Mouse (Mus musculus) embryonic facial prominence, embryonic 11.5 days (tissue): Measurements from ENCODE around the gene Gse1. TPM values are rescaled to one million over a fixed set of nuclear protein-coding genes. Genes with fewer than 3 reads are reported as not detected.
A peak's percentile ranks its signal among the peaks of the same experiment; 100 is the strongest.

Experiments
- ATAC-seq: fragments of 200-750 bp; cut with Nextera tagmentation; replicated peaks from 2 replicates; pipeline ENCODE4 v1.8.0; 2017; ENCODE audit warnings: low read depth; ENCODE audit not compliant: insufficient number of reproducible peaks, low FRiP score, low TSS enrichment
- DNase-seq: peaks from one replicate; pipeline ENCODE4 v3.0.0-alpha.2; 2015; ENCODE audit warnings: low spot score
- H3K27ac ChIP-seq: fragments of 300-500 bp; sonication (generic); replicated peaks from 2 replicates; pipeline ENCODE4 v1.5.1; 2014; ENCODE audit warnings: mild to moderate bottlenecking, low read depth, low read length, control low read depth
- H3K27me3 ChIP-seq: fragments of 300-500 bp; sonication (generic); 2 replicates; pipeline ENCODE4 v1.6.1; 2014; ENCODE audit warnings: mild to moderate bottlenecking, low read length, moderate library complexity, mixed read lengths; ENCODE audit not compliant: control insufficient read depth, insufficient read depth
- H3K36me3 ChIP-seq: fragments of 300-500 bp; sonication (generic); replicated peaks from 2 replicates; pipeline ENCODE4 v1.6.1; 2014; ENCODE audit warnings: low read depth, mild to moderate bottlenecking, low read length, moderate library complexity, mixed read lengths; ENCODE audit not compliant: control insufficient read depth, insufficient read depth
- H3K4me1 ChIP-seq: fragments of 300-500 bp; sonication (generic); 2 replicates; pipeline ENCODE4 v1.6.1; 2014; ENCODE audit warnings: low read length, mixed read lengths; ENCODE audit not compliant: control insufficient read depth, insufficient read depth
- H3K4me2 ChIP-seq: fragments of 300-500 bp; sonication (generic); 2 replicates; pipeline ENCODE4 v1.6.1; 2014; ENCODE audit warnings: low read depth, mild to moderate bottlenecking, control low read depth, low read length, moderate library complexity
- H3K4me3 ChIP-seq: fragments of 300-500 bp; sonication (generic); 2 replicates; pipeline ENCODE4 v1.5.1; 2014; ENCODE audit warnings: low read depth, low read length, control low read depth
- H3K9ac ChIP-seq: fragments of 300-500 bp; sonication (generic); replicated peaks from 2 replicates; pipeline ENCODE4 v1.6.1; 2014; ENCODE audit warnings: mild to moderate bottlenecking, control low read depth, low read length
- H3K9me3 ChIP-seq: fragments of 300-500 bp; sonication (generic); replicated peaks from 2 replicates; pipeline ENCODE4 v1.6.1; 2016; ENCODE audit warnings: mild to moderate bottlenecking, low read length, inconsistent platforms, mixed read lengths; ENCODE audit not compliant: control insufficient read depth
- WGBS: fragments of 180-500 bp; shearing (Covaris S2); extraction: QIAGEN DNeasy Blood & Tissue Kit; methylation state at CpG from one replicate; pipeline ENCODE4 v1.1.7; 2014; 5-methylcytosine and 5-hydroxymethylcytosine counted together
- polyA plus RNA-seq: library from polyadenylated mRNA; unstranded; fragments of >200 nt; fragmentation: Nextera tagmentation; extraction: Ambion mirVana; gene quantifications from 2 replicates; pipeline ENCODE4 v1.2.1, GENCODE M21; 2014

Gene Gse1
- polyA plus RNA-seq, 1 experiment from 2014 or later, result 8.1 TPM

GRCm38 (mm10) chr8:120319449-120319848 lies 91.2 kb downstream of the Gse1 start:
- H3K27me3 ChIP-seq, result no peaks in the 10 kb centered on the region
- no peak overlapping the region for H3K27ac ChIP-seq
- H3K36me3 ChIP-seq, result no peaks in the 10 kb centered on the region
- no peaks in the 10 kb centered on the region for H3K9me3 ChIP-seq
- no peak overlapping the region for H3K4me3 ChIP-seq
- no peak for ATAC-seq
- no peak overlapping the region for H3K9ac ChIP-seq
- H3K4me1 ChIP-seq, result peaks cover 14% of the 10 kb centered on the region
- DNase-seq, result peak; percentile 71
- WGBS, result 19% methylated on average over 7 of the region's 7 CpGs
- no peak overlapping the region for H3K4me2 ChIP-seq

DNA sequence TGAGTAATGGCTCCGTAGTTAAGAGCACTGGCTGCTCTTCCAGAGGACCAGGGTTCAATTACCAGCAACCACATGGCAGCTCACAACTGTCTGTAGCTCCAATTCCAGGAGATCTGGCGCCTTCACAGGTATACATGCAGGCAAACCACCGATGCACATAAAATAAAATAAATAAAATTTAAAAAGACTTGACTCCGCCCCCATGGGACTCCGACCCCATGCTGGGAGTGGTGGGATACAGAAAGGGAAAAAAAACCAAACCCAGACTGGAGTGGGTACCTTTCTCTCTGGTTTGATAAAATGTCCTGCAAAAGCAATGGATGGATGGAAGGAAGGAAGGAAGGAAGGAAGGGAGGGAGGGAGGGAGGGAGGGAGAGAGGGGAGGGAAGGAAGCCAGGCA lies 91.9 kb downstream of the Gse1 start:
- WGBS, result 82% methylated on average over 5 of the region's 5 CpGs
- Histone ChIP-seq H3K27ac (no peak overlapping the region), H3K4me3 (no peak overlapping the region), H3K9ac (no peak overlapping the region), H3K4me1 (peaks cover 17% of the 10 kb centered on the region), H3K27me3 (no peaks in the 10 kb centered on the region), H3K36me3 (no peaks in the 10 kb centered on the region), H3K9me3 (no peaks in the 10 kb centered on the region), H3K4me2 (no peak overlapping the region)
- DNase-seq (no peak), ATAC-seq (no peak)

GRCm38 (mm10) chr8:120321724-120322123 lies 93.5 kb downstream of the Gse1 start:
- H3K4me1 ChIP-seq, result peaks cover 17% of the 10 kb centered on the region
- H3K27ac ChIP-seq, result no peak overlapping the region; the same call in 1 of the 2 replicates

GRCm38 (mm10) chr8:120322956-120323448 lies 94.7 kb downstream of the Gse1 start:
- Histone ChIP-seq H3K27ac (peak overlapping the region; percentile 80), H3K4me1 (peaks cover 17% of the 10 kb centered on the region), H3K36me3 (no peaks in the 10 kb centered on the region), H3K9ac (peak overlapping the region; percentile 32), H3K4me2 (peak overlapping the region; percentile 10; the same call in 1 of the 2 replicates), H3K9me3 (no peaks in the 10 kb centered on the region), H3K27me3 (no peaks in the 10 kb centered on the region), H3K4me3 (no peak overlapping the region)
- 2% methylated on average over 20 of the region's 20 CpGs for WGBS
- DNase-seq (peak; percentile 83), ATAC-seq (peak; percentile 79)

More at GRCm38 (mm10) chr8:120321724-120322123, 93.5 kb downstream of the Gse1 start:
- Histone ChIP-seq H3K9me3 (no peaks in the 10 kb centered on the region), H3K36me3 (no peaks in the 10 kb centered on the region), H3K9ac (no peak overlapping the region), H3K4me2 (no peak overlapping the region), H3K4me3 (no peak overlapping the region), H3K27me3 (no peaks in the 10 kb centered on the region)
- DNase-seq (peak; percentile 63), ATAC-seq (no peak)
- 33% methylated on average over 6 of the region's 6 CpGs for WGBS

GRCm38 (mm10) chr8:120324555-120324954 lies 96.3 kb downstream of the Gse1 start:
- DNase-seq (no peak), ATAC-seq (no peak)
- WGBS, result 30% methylated on average over 3 of the region's 3 CpGs
- Histone ChIP-seq H3K27ac (no peak overlapping the region; the same call in 1 of the 2 replicates), H3K4me3 (no peak overlapping the region), H3K4me1 (peaks cover 17% of the 10 kb centered on the region), H3K9me3 (no peaks in the 10 kb centered on the region), H3K4me2 (no peak overlapping the region), H3K9ac (no peak overlapping the region; the same call in 1 of the 2 replicates), H3K36me3 (no peaks in the 10 kb centered on the region), H3K27me3 (no peaks in the 10 kb centered on the region)

DNA sequence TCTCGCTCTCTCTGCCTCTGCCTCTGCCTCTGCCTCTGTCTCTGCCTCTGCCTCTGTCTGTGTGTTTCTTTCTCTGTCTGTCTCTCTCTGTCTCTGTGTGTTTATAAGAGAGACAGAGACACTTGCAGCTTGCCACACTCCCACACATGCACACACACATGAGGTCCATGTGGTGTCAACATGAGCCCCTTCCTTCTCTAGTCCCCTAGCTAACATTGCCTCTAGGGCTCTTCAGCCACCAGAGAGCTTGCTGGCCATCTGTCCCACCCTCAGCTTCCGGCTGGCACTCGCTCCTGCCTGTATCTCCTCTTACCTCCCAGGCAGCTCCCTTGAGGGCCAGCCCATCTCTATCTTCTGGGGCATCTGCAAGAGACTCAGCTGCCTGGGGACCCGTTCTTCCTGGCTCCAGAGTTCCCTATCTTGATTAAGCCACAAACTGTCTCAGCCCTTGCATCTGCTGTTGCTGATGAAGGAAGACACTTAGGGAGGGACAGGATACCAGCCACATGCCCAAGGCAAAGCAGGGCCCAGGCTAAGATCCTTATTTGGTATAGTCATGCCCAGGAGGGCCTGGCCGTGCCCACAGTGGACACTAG lies 97.0 kb downstream of the Gse1 start:
- H3K9ac ChIP-seq, result no peak overlapping the region
- H3K4me2 ChIP-seq, result no peak overlapping the region
- H3K4me3 ChIP-seq, result no peak overlapping the region
- 61% methylated on average over 5 of the region's 5 CpGs for WGBS
- no peak for ATAC-seq
- peak overlapping the region; percentile 24; the same call in 1 of the 2 replicates for H3K27ac ChIP-seq
- H3K27me3 ChIP-seq, result no peaks in the 10 kb centered on the region
- peaks cover 17% of the 10 kb centered on the region for H3K4me1 ChIP-seq
- DNase-seq, result no peak
- no peaks in the 10 kb centered on the region for H3K36me3 ChIP-seq
- H3K9me3 ChIP-seq, result no peaks in the 10 kb centered on the region

DNA sequence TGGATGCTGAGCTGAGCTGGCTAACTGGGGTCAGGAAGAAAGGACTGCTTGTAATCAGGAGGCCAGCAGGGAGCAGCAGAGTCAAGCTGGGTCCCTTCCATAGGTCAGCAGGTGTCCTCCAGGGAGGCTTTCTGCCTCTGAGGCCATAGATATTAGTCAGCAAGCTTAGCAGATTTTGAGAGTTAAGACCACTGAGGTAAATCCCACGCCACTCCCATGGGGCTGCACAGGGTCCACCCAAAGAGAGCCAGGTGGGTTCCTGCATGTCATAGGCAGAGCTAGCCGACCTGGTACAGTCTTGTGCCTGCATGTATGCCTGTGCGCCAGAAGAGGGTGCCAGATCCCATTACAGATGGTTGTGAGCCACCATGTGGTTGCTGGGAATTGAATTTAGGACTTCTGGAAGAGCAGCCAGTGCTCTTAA lies 98.9 kb downstream of the Gse1 start:
- no peak overlapping the region for H3K27ac ChIP-seq
- H3K36me3 ChIP-seq, result no peaks in the 10 kb centered on the region
- DNase-seq (no peak), ATAC-seq (no peak)
- H3K27me3 ChIP-seq, result no peaks in the 10 kb centered on the region
- H3K9ac ChIP-seq, result no peak overlapping the region
- peaks cover 17% of the 10 kb centered on the region for H3K4me1 ChIP-seq
- 52% methylated on average over 3 of the region's 3 CpGs for WGBS
- H3K4me2 ChIP-seq, result no peak overlapping the region
- no peaks in the 10 kb centered on the region for H3K9me3 ChIP-seq
- H3K4me3 ChIP-seq, result no peak overlapping the region

GRCm38 (mm10) chr8:120328361-120329022 lies 100.2 kb downstream of the Gse1 start:
- H3K9me3 ChIP-seq, result no peaks in the 10 kb centered on the region
- no peaks in the 10 kb centered on the region for H3K36me3 ChIP-seq
- H3K4me1 ChIP-seq, result peaks cover 6% of the 10 kb centered on the region
- no peak for ATAC-seq
- H3K27ac ChIP-seq, result no peak overlapping the region
- no peak for DNase-seq
- WGBS, result 89% methylated on average over 13 of the region's 13 CpGs
- H3K27me3 ChIP-seq, result no peaks in the 10 kb centered on the region
- no peak overlapping the region for H3K4me2 ChIP-seq
- H3K4me3 ChIP-seq, result no peak overlapping the region
- H3K9ac ChIP-seq, result no peak overlapping the region
